Mouse (Mus musculus) heart, embryonic 12.5 days (tissue): ENCODE results near the gene Arl3. TPM values are rescaled to one million over a fixed set of nuclear protein-coding genes. Genes with fewer than 3 reads are reported as not detected.

Experiments used
- ATAC-seq: fragments of 200-750 bp; cut with Nextera tagmentation; 2 replicates; pipeline ENCODE4 v1.8.0; 2017; ENCODE audit warnings: moderate TSS enrichment, moderate library complexity; ENCODE audit not compliant: insufficient number of reproducible peaks, low FRiP score
- H3K27ac ChIP-seq: fragments of 300-500 bp; sonication (generic); 2 replicates; pipeline ENCODE4 v1.5.1; 2016; ENCODE audit warnings: mild to moderate bottlenecking, moderate library complexity; ENCODE audit not compliant: poor library complexity, severe bottlenecking
- H3K27me3 ChIP-seq: fragments of 300-500 bp; sonication (generic); replicated peaks from 2 replicates; pipeline ENCODE4 v1.6.1; 2016; ENCODE audit warnings: mild to moderate bottlenecking, moderate library complexity
- H3K36me3 ChIP-seq: fragments of 300-500 bp; sonication (generic); 2 replicates; pipeline ENCODE4 v1.6.1; 2016; ENCODE audit warnings: mild to moderate bottlenecking, moderate library complexity
- H3K4me1 ChIP-seq: fragments of 300-500 bp; sonication (generic); replicated peaks from 2 replicates; pipeline ENCODE4 v1.6.1; 2016; ENCODE audit warnings: mild to moderate bottlenecking
- H3K4me2 ChIP-seq: fragments of 300-500 bp; sonication (generic); 2 replicates; pipeline ENCODE4 v1.6.1; 2016; ENCODE audit warnings: mild to moderate bottlenecking, moderate library complexity
- H3K4me3 ChIP-seq: fragments of 300-500 bp; sonication (generic); 2 replicates; pipeline ENCODE4 v1.5.1; 2016; ENCODE audit warnings: mild to moderate bottlenecking
- H3K9ac ChIP-seq: fragments of 300-500 bp; sonication (generic); 2 replicates; pipeline ENCODE4 v1.6.1; 2016; ENCODE audit warnings: mild to moderate bottlenecking, moderate library complexity
- H3K9me3 ChIP-seq: fragments of 300-500 bp; sonication (generic); replicated peaks from 2 replicates; pipeline ENCODE4 v1.6.1; 2016; ENCODE audit warnings: mild to moderate bottlenecking, moderate library complexity
- WGBS: fragments of 180-500 bp; shearing (Covaris S2); methylation state at CpG from one replicate; pipeline ENCODE4 v1.1.7; 2016; 5-methylcytosine and 5-hydroxymethylcytosine counted together
- polyA plus RNA-seq: library from polyadenylated mRNA; unstranded; fragments of >200 nt; fragmentation: Nextera tagmentation; extraction: Ambion mirVana; gene quantifications from 2 replicates; pipeline ENCODE4 v1.2.1, GENCODE M21; 2016

The Arl3 gene
- polyA plus RNA-seq, 1 experiment from 2014 or later: 94.4 TPM

- Histone ChIP-seq H3K27me3 (no peaks in the 10 kb centered on the region), H3K4me2 (peak overlapping the region; percentile 68), H3K36me3 (no peaks in the 10 kb centered on the region), H3K4me1 (peaks cover 74% of the 10 kb centered on the region), H3K4me3 (peak overlapping the region; percentile 28), H3K9me3 (no peaks in the 10 kb centered on the region), H3K27ac (peak overlapping the region; percentile 80), H3K9ac (peak overlapping the region; percentile 39)
- 27% methylated on average over 14 of the region's 14 CpGs for WGBS
- ATAC-seq: peak; percentile 22; the same call in 1 of the 2 replicates
These were observed 48.2 kb downstream of the Arl3 start for GRCm38 (mm10) chr19:46524601-46525321.

- Histone ChIP-seq H3K9me3 (no peaks in the 10 kb centered on the region), H3K4me2 (peak overlapping the region; percentile 68), H3K4me3 (peak overlapping the region; percentile 28), H3K9ac (peak overlapping the region; percentile 39), H3K27ac (peak overlapping the region; percentile 80), H3K27me3 (no peaks in the 10 kb centered on the region), H3K4me1 (peaks cover 72% of the 10 kb centered on the region), H3K36me3 (no peaks in the 10 kb centered on the region)
- ATAC-seq: no peak
- WGBS: 9% methylated on average over 6 of the region's 6 CpGs
These were observed 48.9 kb downstream of the Arl3 start for GRCm38 (mm10) chr19:46524152-46524544.

GRCm38 (mm10) chr19:46523480-46524151, 49.4 kb downstream of the Arl3 start:
- Histone ChIP-seq H3K36me3 (no peaks in the 10 kb centered on the region), H3K27me3 (no peaks in the 10 kb centered on the region), H3K4me2 (peak overlapping the region; percentile 68), H3K27ac (peak overlapping the region; percentile 80), H3K9ac (peak overlapping the region; percentile 39), H3K4me1 (peaks cover 72% of the 10 kb centered on the region), H3K9me3 (no peaks in the 10 kb centered on the region), H3K4me3 (peak overlapping the region; percentile 28)
- 7% methylated on average over 20 of the region's 20 CpGs for WGBS
- peak; percentile 73 for ATAC-seq

GRCm38 (mm10) chr19:46523131-46523479, 49.9 kb downstream of the Arl3 start:
- ATAC-seq: no peak
- H3K27me3 ChIP-seq: no peaks in the 10 kb centered on the region
- no peaks in the 10 kb centered on the region for H3K36me3 ChIP-seq
- H3K9ac ChIP-seq: peak overlapping the region; percentile 39; the same call in 1 of the 2 replicates
- H3K4me2 ChIP-seq: peak overlapping the region; percentile 68
- H3K27ac ChIP-seq: peak overlapping the region; percentile 80
- H3K4me1 ChIP-seq: peaks cover 73% of the 10 kb centered on the region
- H3K9me3 ChIP-seq: no peaks in the 10 kb centered on the region
- peak overlapping the region; percentile 28; the same call in 1 of the 2 replicates for H3K4me3 ChIP-seq

GRCm38 (mm10) chr19:46522433-46523044, 50.5 kb downstream of the Arl3 start:
- H3K27ac ChIP-seq: peak overlapping the region; percentile 68
- H3K9me3 ChIP-seq: no peaks in the 10 kb centered on the region
- peaks cover 74% of the 10 kb centered on the region for H3K4me1 ChIP-seq
- H3K9ac ChIP-seq: 0 out of 2 replicates have a peak overlapping the region, but pooled peaks have one; percentile 47
- H3K36me3 ChIP-seq: no peaks in the 10 kb centered on the region
- 12% methylated on average over 15 of the region's 15 CpGs for WGBS
- H3K27me3 ChIP-seq: no peaks in the 10 kb centered on the region
- H3K4me3 ChIP-seq: no peak overlapping the region
- ATAC-seq: no peak
- peak overlapping the region; percentile 68 for H3K4me2 ChIP-seq

GRCm38 (mm10) chr19:46521698-46522097, 51.3 kb downstream of the Arl3 start:
- no peak for ATAC-seq
- H3K27ac ChIP-seq: no peak overlapping the region
- H3K4me2 ChIP-seq: no peak overlapping the region
- H3K4me3 ChIP-seq: no peak overlapping the region
- H3K9me3 ChIP-seq: no peaks in the 10 kb centered on the region
- H3K4me1 ChIP-seq: peaks cover 75% of the 10 kb centered on the region
- no peak overlapping the region for H3K9ac ChIP-seq
- no peaks in the 10 kb centered on the region for H3K27me3 ChIP-seq
- peaks cover 5% of the 10 kb centered on the region; the same call in 1 of the 2 replicates for H3K36me3 ChIP-seq

GRCm38 (mm10) chr19:46518828-46519621, 54.0 kb downstream of the Arl3 start:
- peaks cover 60% of the 10 kb centered on the region for H3K4me1 ChIP-seq
- H3K4me2 ChIP-seq: peak overlapping the region; percentile 65
- peak overlapping the region; percentile 51 for H3K9ac ChIP-seq
- no peak; the same call in 1 of the 2 replicates for ATAC-seq
- no peaks in the 10 kb centered on the region for H3K27me3 ChIP-seq
- no peaks in the 10 kb centered on the region for H3K9me3 ChIP-seq
- H3K36me3 ChIP-seq: peaks cover 28% of the 10 kb centered on the region
- H3K27ac ChIP-seq: peak overlapping the region; percentile 50
- no peak overlapping the region; the same call in 1 of the 2 replicates for H3K4me3 ChIP-seq
- 7% methylated on average over 5 of the region's 5 CpGs for WGBS

- no peaks in the 10 kb centered on the region for H3K27me3 ChIP-seq
These were observed 54.6 kb downstream of the Arl3 start for GRCm38 (mm10) chr19:46518352-46518787.

GRCm38 (mm10) chr19:46517529-46518351, 55.3 kb downstream of the Arl3 start:
- 0 out of 2 replicates have a peak, but pooled peaks have one; percentile 7 for ATAC-seq
- Histone ChIP-seq H3K27me3 (no peaks in the 10 kb centered on the region), H3K4me1 (peaks cover 47% of the 10 kb centered on the region), H3K9me3 (no peaks in the 10 kb centered on the region), H3K36me3 (peaks cover 40% of the 10 kb centered on the region), H3K9ac (peak overlapping the region; percentile 51), H3K27ac (peak overlapping the region; percentile 50; the same call in 1 of the 2 replicates), H3K4me2 (peak overlapping the region; percentile 65), H3K4me3 (peak overlapping the region; percentile 29)
- 42% methylated on average over 9 of the region's 14 CpGs for WGBS

More at GRCm38 (mm10) chr19:46518352-46518787, 54.6 kb downstream of the Arl3 start:
- peaks cover 53% of the 10 kb centered on the region for H3K4me1 ChIP-seq
- peaks cover 34% of the 10 kb centered on the region for H3K36me3 ChIP-seq
- H3K4me3 ChIP-seq: peak overlapping the region; percentile 29
- H3K9ac ChIP-seq: peak overlapping the region; percentile 51
- H3K4me2 ChIP-seq: peak overlapping the region; percentile 65
- H3K9me3 ChIP-seq: no peaks in the 10 kb centered on the region
- peak; percentile 43; the same call in 1 of the 2 replicates for ATAC-seq
- H3K27ac ChIP-seq: peak overlapping the region; percentile 50
- WGBS: 0% methylated on average over 11 of the region's 13 CpGs
